Mouse (Mus musculus) stomach, embryonic 14.5 days (tissue): ENCODE results near the gene Rhebl1. TPM values are rescaled to one million over a fixed set of nuclear protein-coding genes. Genes with fewer than 3 reads are reported as not detected.

ENCODE experiments used
- ATAC-seq: fragments of 200-750 bp; cut with Nextera tagmentation; 2 replicates; pipeline ENCODE4 v1.8.0; 2017; ENCODE audit warnings: low read depth, moderate TSS enrichment; ENCODE audit not compliant: insufficient number of reproducible peaks, insufficient read depth, low FRiP score
- H3K27ac ChIP-seq: fragments of 300-500 bp; sonication (generic); 2 replicates; pipeline ENCODE4 v1.5.1; 2014; ENCODE audit warnings: mild to moderate bottlenecking, low read length, moderate library complexity, mixed read lengths
- H3K27me3 ChIP-seq: fragments of 300-500 bp; sonication (generic); 2 replicates; pipeline ENCODE4 v1.6.1; 2014; ENCODE audit warnings: low read length, control low read depth, mixed read lengths; ENCODE audit not compliant: control insufficient read depth, insufficient read depth
- H3K36me3 ChIP-seq: fragments of 300-500 bp; sonication (generic); 2 replicates; pipeline ENCODE4 v1.6.1; 2014; ENCODE audit warnings: mild to moderate bottlenecking, control low read depth, low read length, moderate library complexity, mixed read lengths; ENCODE audit not compliant: control insufficient read depth, insufficient read depth
- H3K4me1 ChIP-seq: fragments of 300-500 bp; sonication (generic); 2 replicates; pipeline ENCODE4 v1.6.1; 2014; ENCODE audit warnings: low read length, control low read depth, mixed read lengths; ENCODE audit not compliant: control insufficient read depth, insufficient read depth
- H3K4me2 ChIP-seq: fragments of 300-500 bp; sonication (generic); replicated peaks from 2 replicates; pipeline ENCODE4 v1.6.1; 2014; ENCODE audit warnings: low read depth, low read length, control low read depth
- H3K4me3 ChIP-seq: fragments of 300-500 bp; sonication (generic); 2 replicates; pipeline ENCODE4 v1.5.1; 2014; ENCODE audit warnings: low read depth, low read length, control low read depth
- H3K9ac ChIP-seq: fragments of 300-500 bp; sonication (generic); replicated peaks from 2 replicates; pipeline ENCODE4 v1.6.1; 2014; ENCODE audit warnings: low read depth, mild to moderate bottlenecking, control low read depth, low read length, moderate library complexity, mixed read lengths
- H3K9me3 ChIP-seq: fragments of 300-500 bp; sonication (generic); 2 replicates; pipeline ENCODE4 v1.6.1; 2016; ENCODE audit warnings: low read depth, low read length, control low read depth; ENCODE audit not compliant: control insufficient read depth
- WGBS: fragments of 180-500 bp; shearing (Covaris S2); extraction: QIAGEN DNeasy Blood & Tissue Kit; methylation state at CpG from one replicate; pipeline ENCODE4 v1.1.7; 2014; 5-methylcytosine and 5-hydroxymethylcytosine counted together
- polyA plus RNA-seq: library from polyadenylated mRNA; unstranded; fragments of >200 nt; fragmentation: Nextera tagmentation; extraction: Ambion mirVana; gene quantifications from 2 replicates; pipeline ENCODE4 v1.2.1, GENCODE M21; 2014

Rhebl1 gene
- polyA plus RNA-seq, 1 experiment from 2014 or later: 8.1 TPM

- Histone ChIP-seq H3K27ac (no peak overlapping the region), H3K4me2 (no peak overlapping the region), H3K36me3 (no peaks in the 10 kb centered on the region), H3K4me1 (no peaks in the 10 kb centered on the region), H3K9ac (no peak overlapping the region), H3K4me3 (no peak overlapping the region), H3K9me3 (no peaks in the 10 kb centered on the region), H3K27me3 (no peaks in the 10 kb centered on the region)
- ATAC-seq: no peak
- 79% methylated on average over 7 of the region's 7 CpGs for WGBS
Observed at GRCm38 (mm10) chr15:98887526-98887925, 6.8 kb downstream of the Rhebl1 start.

- Histone ChIP-seq H3K9ac (no peak overlapping the region), H3K27ac (no peak overlapping the region), H3K27me3 (no peaks in the 10 kb centered on the region), H3K4me3 (no peak overlapping the region), H3K4me2 (no peak overlapping the region), H3K36me3 (no peaks in the 10 kb centered on the region), H3K9me3 (no peaks in the 10 kb centered on the region), H3K4me1 (0 out of 2 replicates have a peak, but pooled peaks cover under 1% of the 10 kb centered on the region)
- no peak for ATAC-seq
- 53% methylated on average over 8 of the region's 8 CpGs for WGBS
Observed at GRCm38 (mm10) chr15:98886667-98887387, 7.5 kb downstream of the Rhebl1 start.

- no peaks in the 10 kb centered on the region for H3K36me3 ChIP-seq
- WGBS: 33% methylated on average over 1 of the region's 1 CpGs
- H3K4me2 ChIP-seq: no peak overlapping the region
- H3K4me3 ChIP-seq: no peak overlapping the region
- no peak for ATAC-seq
- H3K27ac ChIP-seq: no peak overlapping the region
- H3K27me3 ChIP-seq: no peaks in the 10 kb centered on the region
- H3K9me3 ChIP-seq: no peaks in the 10 kb centered on the region
- H3K4me1 ChIP-seq: 0 out of 2 replicates have a peak, but pooled peaks cover 5% of the 10 kb centered on the region
- H3K9ac ChIP-seq: no peak overlapping the region
Observed at GRCm38 (mm10) chr15:98884106-98884505, 10.2 kb downstream of the Rhebl1 start.

GRCm38 (mm10) chr15:98883661-98884060 lies 10.7 kb downstream of the Rhebl1 start:
- no peak overlapping the region for H3K9ac ChIP-seq

GRCm38 (mm10) chr15:98881656-98882008 lies 12.7 kb downstream of the Rhebl1 start:
- Histone ChIP-seq H3K9ac (no peak overlapping the region), H3K27me3 (no peaks in the 10 kb centered on the region), H3K9me3 (no peaks in the 10 kb centered on the region), H3K27ac (peak overlapping the region; percentile 28; the same call in 1 of the 2 replicates), H3K4me2 (peak overlapping the region; percentile 81), H3K4me1 (0 out of 2 replicates have a peak, but pooled peaks cover 5% of the 10 kb centered on the region), H3K36me3 (no peaks in the 10 kb centered on the region), H3K4me3 (peak overlapping the region; percentile 69)
- ATAC-seq: peak; percentile 26; the same call in 1 of the 2 replicates
- WGBS: 4% methylated on average over 5 of the region's 5 CpGs

More at GRCm38 (mm10) chr15:98883661-98884060, 10.7 kb downstream of the Rhebl1 start:
- H3K27ac ChIP-seq: no peak overlapping the region
- H3K9me3 ChIP-seq: no peaks in the 10 kb centered on the region
- H3K4me3 ChIP-seq: no peak overlapping the region
- no peak for ATAC-seq
- no peaks in the 10 kb centered on the region for H3K36me3 ChIP-seq
- no peaks in the 10 kb centered on the region for H3K27me3 ChIP-seq
- no peak overlapping the region for H3K4me2 ChIP-seq
- H3K4me1 ChIP-seq: 0 out of 2 replicates have a peak, but pooled peaks cover 5% of the 10 kb centered on the region

GRCm38 (mm10) chr15:98880978-98881655 lies 13.2 kb downstream of the Rhebl1 start:
- Histone ChIP-seq H3K4me2 (peak overlapping the region; percentile 81), H3K36me3 (no peaks in the 10 kb centered on the region), H3K9me3 (no peaks in the 10 kb centered on the region), H3K27me3 (no peaks in the 10 kb centered on the region), H3K4me3 (peak overlapping the region; percentile 69), H3K27ac (peak overlapping the region; percentile 40; the same call in 1 of the 2 replicates), H3K9ac (peak overlapping the region; percentile 49), H3K4me1 (0 out of 2 replicates have a peak, but pooled peaks cover 5% of the 10 kb centered on the region)
- under 1% methylated on average over 47 of the region's 48 CpGs for WGBS
- ATAC-seq: peak; percentile 98

GRCm38 (mm10) chr15:98877331-98877730 lies 17.0 kb downstream of the Rhebl1 start:
- WGBS: 11% methylated on average over 3 of the region's 3 CpGs
- no peak overlapping the region for H3K27ac ChIP-seq

GRCm38 (mm10) chr15:98871916-98872888 lies 22.1 kb downstream of the Rhebl1 start:
- Histone ChIP-seq H3K27ac (peak overlapping the region; percentile 99), H3K4me3 (peak overlapping the region; percentile 99), H3K4me2 (peak overlapping the region; percentile 99), H3K4me1 (peaks cover 29% of the 10 kb centered on the region), H3K9ac (peak overlapping the region; percentile 97), H3K9me3 (no peaks in the 10 kb centered on the region), H3K27me3 (no peaks in the 10 kb centered on the region), H3K36me3 (0 out of 2 replicates have a peak, but pooled peaks cover 4% of the 10 kb centered on the region)
- 1% methylated on average over 51 of the region's 51 CpGs for WGBS
- peak; percentile 82 for ATAC-seq

More at GRCm38 (mm10) chr15:98877331-98877730, 17.0 kb downstream of the Rhebl1 start:
- Histone ChIP-seq H3K9ac (no peak overlapping the region), H3K4me2 (no peak overlapping the region), H3K27me3 (no peaks in the 10 kb centered on the region), H3K9me3 (no peaks in the 10 kb centered on the region), H3K4me3 (no peak overlapping the region), H3K4me1 (0 out of 2 replicates have a peak, but pooled peaks cover 5% of the 10 kb centered on the region), H3K36me3 (no peaks in the 10 kb centered on the region)
- ATAC-seq: no peak
